Mouse (Mus musculus) adrenal gland, adult (tissue): Measurements from ENCODE around the gene Asprv1.
A peak's percentile ranks its signal among the peaks of the same experiment; 100 is the strongest.

Experiments
- DNase-seq, 2 experiments: peaks; one replicate each; pipeline ENCODE4 v3.0.0; 2022 to 2023; ENCODE audit warnings: low spot score in 1 of 2; ENCODE audit not compliant: inconsistent age in 2 of 2

Asprv1 gene

DNA sequence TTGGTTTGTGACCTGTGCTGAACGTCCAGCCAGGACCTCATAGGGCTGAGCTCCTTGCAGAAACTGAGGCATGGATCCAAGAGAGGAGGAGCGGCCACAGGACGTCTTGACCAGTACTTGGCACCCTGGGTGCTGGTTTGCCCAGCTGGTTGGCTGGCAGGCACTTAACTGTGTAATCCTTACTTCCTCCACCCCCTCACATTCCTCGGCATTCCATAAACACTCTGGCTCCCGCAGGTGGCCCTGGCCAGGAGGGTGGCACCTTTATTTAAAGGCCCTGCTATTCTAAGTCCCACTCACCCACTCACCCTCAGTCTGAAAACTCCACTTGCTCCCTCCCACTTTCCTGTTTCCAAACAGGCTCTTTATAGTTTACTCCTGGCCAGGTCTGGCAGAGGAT, 17.2 kb upstream of the Asprv1 start:
- peak in 1 of 2 experiments; percentile 44 for DNase-seq

DNA sequence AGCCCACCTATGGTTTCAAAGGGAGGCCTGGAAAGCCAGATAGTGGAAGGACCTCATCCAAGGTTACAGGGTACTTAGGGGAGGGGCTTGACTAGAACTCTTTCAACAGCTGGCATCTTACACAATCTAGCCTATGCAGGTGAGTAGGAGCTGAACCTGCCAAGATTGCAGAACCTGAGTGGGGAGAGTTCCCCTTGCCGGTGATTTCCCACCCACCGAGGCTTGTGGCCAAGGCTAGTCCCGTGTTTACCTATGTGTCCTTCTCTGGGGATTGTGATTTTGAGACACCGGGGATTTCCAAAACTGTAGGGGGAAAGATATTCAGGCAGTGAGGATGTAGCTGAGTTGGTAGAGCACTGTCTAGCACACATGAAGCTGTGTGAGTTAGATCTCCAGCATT, 12.7 kb upstream of the Asprv1 start:
- DNase-seq = no peak

GRCm38 (mm10) chr6:86623201-86623600, 4.8 kb upstream of the Asprv1 start:
- DNase-seq = no peak

DNA sequence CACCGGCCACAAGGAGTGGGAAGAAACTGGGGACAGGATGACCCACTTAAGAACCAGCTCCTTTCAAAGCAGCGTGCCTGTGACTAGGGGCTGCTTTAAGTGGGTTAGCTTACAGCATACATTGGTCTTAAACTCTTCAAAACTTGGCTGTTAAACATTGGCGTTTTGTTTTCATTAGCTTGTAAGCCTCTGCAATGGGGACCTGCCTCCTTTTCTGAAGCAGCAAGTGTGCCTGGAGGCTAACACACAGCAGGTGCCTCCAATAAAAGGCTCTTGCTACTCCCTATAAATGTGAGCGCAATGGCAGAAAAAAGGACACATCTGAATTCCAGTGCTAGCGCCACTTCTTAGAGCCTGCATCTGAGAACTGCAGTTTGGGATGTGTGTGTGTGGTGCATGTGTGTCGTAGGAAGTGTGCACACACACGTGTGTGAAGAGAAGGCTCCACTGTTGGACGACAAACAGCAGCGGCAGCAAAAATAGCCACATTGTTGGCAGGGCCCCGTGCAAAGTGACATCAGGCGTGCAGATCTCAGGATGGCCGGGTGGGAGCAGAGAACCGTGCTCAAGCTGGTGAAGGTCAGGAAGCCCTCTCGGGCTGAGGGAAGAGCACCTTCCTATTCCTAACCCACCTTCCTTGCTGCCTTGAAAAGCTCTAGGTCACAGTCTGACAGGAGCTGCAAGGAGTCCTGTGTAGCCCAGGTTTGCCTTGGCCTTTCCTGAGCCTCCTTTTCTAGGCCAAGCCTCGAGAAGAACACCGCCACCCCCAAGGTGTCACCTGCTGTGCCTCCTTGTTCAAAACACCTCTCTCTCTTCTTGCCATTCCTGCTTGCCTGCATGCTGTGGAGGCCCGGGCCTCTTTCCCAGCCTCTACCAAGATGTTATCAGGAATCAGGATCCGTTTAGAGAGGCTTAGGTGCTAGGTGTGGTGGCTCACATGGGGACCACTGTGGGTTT, 3.6 kb upstream of the Asprv1 start:
- DNase-seq = no peak

DNA sequence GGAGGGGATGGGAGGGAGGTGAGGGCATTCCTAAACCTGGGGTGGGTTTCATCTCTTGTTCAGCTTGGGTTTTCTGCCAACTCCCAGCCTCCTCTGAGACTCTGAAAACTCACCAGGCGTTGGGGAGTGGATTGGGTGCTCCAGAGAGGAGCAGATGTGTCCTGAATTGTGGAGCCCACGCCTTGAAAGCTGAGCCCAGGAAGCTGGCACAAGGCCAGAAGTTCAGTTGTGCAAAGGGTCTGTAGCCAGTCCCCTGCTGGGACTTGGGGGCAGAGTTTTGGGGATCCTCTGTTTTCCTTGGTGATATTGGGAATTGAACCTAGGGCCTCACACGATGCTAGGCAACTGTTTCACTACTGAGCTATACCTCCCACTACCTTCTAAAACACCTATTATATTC, 2.2 kb downstream of the Asprv1 start:
- DNase-seq = no peak

- DNase-seq = peak; percentile 29 to 84
Observed at GRCm38 (mm10) chr6:86636495-86636894, 8.5 kb downstream of the Asprv1 start.

DNA sequence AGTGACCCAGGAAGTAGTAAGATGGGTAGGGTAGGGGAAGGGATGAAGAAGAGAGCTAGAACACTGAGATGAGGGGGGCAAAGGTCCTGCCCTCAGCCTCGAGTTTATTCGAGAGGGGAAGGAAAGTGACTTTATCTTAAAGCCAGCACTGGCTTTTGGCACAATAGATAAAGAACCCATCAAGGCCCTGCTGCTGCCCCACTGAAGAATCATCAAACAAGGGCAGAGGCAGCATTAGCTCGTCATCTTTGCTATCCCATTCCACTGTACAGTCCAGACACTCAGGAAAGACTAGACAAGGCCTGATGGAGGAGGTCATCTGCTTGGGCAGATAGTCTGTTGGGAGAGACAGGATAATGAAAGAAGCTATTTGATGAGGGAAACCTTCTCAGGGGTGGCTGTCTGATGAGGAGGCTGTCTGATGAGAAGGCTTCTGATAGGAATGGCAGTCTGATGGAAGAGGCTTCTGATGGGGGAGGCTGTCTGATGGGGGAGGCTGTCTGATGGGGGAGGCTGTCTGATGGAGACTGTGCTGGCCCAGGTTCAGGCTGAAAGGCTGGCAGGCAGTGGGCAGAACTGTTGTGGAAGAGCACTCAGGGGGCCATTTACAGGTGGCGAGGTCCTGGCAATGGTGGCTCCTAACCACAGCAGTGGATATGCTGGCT, 9.3 kb downstream of the Asprv1 start:
- no peak for DNase-seq

GRCm38 (mm10) chr6:86637860-86638259, 9.9 kb downstream of the Asprv1 start:
- no peak for DNase-seq

DNA sequence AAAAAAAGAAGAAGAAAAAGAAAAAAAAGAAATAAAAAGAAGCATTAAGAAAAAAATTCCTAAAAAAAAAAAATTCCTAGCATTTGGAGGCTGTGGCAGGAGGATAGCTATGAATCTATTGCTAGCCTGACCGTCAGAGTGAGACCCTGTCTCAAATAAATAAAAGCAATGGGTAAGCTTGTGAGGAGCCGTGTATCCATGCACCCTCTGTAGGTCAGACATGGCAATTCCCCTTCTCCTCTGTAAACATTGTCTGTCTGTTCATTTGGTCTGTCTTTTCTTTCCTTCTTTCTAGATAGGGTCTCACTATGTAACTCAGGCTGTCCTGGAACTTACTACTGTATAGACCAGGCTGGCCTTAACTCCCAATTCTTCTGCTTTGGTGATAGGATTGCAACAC, 10.5 kb downstream of the Asprv1 start:
- no peak for DNase-seq

- peak in 1 of 2 experiments; percentile 59 for DNase-seq
Observed at GRCm38 (mm10) chr6:86639180-86640160, 11.5 kb downstream of the Asprv1 start.

- DNase-seq = no peak
Observed at GRCm38 (mm10) chr6:86640161-86640560, 12.2 kb downstream of the Asprv1 start.

- peak; percentile 33 to 81 for DNase-seq
Observed at GRCm38 (mm10) chr6:86640776-86641175, 12.8 kb downstream of the Asprv1 start.

DNA sequence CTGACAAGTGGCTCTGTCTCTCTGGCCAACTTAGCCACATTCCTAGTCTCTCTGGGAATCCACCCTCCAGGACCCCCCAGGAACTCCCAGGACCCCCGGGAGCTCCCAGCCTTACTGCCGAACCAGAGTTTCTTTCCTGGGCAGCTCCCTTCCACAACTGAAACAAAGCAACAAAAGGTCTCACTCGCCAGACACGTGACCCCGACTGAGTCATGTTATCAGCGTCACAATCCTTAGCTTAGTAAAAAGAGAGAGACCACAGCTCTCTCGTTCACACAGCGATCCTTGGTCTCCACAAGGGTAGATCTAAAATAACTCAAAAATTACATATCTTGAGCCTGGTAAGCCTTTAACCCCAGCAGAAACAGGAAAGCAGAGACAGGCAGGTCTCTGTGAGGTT, 13.8 kb downstream of the Asprv1 start:
- DNase-seq = peak in 1 of 2 experiments; percentile 47

- no peak for DNase-seq
Observed at GRCm38 (mm10) chr6:86644775-86645400, 16.9 kb downstream of the Asprv1 start.

DNA sequence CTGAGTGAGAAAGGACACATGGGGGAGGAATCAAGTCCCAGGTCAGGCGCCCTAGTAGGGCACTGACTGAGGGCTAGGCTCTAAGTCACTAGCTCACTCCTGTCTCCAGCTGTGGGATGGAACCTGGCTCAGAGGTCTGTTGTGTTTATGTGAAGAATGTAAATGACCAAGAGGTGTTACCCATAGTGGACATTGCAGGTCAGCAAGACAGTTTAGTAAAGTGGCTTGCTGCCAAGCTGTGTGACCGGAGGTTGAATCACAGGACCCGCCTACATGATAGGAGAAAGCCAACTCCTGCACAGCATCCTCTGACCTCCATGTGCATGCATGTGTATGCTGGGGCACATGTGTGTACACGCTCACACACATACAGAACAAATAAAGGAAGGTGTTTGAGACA, 17.6 kb downstream of the Asprv1 start:
- DNase-seq = peak in 1 of 2 experiments; percentile 54

DNA sequence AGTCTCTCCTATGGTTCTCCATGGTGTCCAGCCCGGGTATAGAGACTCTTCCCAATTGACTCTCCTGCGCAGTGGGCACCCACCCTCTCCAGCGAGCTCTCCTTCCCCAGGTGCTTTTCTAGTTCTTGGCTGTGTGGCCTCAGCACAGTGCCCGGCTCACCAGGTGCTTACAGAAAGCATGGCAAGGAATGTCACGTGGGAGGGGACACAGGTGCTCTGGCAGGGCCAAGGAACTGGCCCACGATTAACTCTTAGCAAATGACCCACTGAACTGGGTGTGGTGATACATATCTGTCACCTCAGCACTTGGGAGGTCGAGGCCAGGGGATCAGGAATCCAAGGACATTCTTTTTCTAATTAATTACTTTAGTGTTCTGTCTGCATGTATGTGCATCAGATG, 18.2 kb downstream of the Asprv1 start:
- DNase-seq = no peak

- DNase-seq = no peak
Observed at GRCm38 (mm10) chr6:86653026-86653425, 25.1 kb downstream of the Asprv1 start.

DNA sequence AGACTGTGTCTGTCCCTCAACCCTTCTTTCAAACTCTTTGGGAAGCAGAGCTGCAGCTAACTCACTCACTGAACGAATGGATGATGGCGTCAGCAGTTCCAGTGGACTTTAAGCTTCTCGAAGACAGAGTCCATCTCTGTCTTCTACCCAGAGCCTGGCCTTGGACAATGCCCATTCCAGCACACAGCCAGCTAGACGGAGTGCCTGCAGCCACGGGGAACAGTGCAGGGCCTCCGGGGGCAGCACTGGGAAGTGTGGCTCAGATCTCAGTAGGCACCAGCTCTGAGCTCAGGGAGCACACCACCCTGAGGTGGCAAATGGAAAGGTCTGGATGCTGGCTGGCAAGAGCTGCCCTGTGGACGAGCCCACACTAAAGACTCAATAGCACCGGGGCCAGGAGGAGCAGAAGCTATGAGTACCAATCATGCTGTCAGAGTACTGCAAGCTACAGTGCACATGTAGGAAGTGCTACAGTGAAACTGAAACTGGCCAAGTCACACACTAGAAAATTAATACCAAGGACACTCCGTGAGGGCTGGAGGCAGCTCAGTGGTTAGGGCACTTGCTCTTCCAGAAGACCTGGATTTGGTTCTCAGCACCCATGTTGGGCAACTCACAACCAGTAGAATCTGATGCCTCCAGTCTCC, 26.4 kb downstream of the Asprv1 start:
- DNase-seq = no peak

DNA sequence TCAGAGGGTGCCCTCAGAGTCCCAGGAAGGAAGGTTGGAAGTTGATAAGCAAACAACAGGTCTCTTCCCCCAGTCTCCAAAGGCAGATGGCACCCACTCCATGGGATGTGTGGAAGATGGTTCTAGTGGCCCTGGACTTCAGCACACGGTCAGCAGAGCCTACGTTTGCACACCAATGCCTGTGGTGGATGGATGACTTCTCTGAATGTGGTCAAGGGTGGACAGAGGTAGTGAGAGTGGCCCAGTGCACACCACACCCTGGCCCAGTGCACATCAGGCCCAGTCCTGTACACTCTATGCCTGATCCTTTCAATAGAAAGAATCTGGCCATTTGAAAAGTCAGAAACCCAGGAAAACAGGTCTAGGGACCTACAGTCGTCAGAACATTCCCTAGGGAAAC, 30.5 kb downstream of the Asprv1 start:
- no peak for DNase-seq
